Mouse (Mus musculus) CD4-positive, CD25-positive, alpha-beta regulatory T cell, adult 4 months (primary cell): ENCODE results near the gene Slc5a4a. TPM values are rescaled to one million over a fixed set of nuclear protein-coding genes. Genes with fewer than 3 reads are reported as not detected.

Experiments
- ATAC-seq: one replicate; pipeline ENCODE4 v1.8.0; 2017
- polyA plus RNA-seq, 2 experiments: library from polyadenylated mRNA; unstranded; fragments of 100-300 nt; shearing (Covaris generic); gene quantifications; one replicate each; pipeline ENCODE4 v1.2.1; 2017

Gene Slc5a4a
- not detected for polyA plus RNA-seq

DNA sequence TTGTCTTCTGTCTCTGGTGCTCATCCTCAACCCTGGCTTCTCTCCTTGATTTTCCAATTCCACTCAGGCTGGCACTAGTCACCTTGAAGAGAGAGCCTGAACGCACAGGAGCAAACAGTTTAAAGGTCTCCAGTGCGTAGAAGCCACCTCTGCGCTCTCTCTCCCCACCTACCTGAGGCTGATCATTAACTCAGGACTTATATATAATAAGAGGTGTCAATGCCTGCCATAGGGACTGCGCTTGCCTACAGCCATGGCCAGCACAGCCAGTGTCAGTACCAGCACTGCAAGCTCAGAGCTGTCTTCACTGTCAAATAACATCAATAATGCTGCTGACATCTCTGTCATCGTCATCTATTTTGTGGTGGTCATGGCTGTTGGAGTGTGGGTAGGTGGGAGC is at the start of gene Slc5a4a:
Gene Slc5a4a (plus strand): TSS at position 174 of the 400 bp plus-strand sequence.
- no peak for ATAC-seq

DNA sequence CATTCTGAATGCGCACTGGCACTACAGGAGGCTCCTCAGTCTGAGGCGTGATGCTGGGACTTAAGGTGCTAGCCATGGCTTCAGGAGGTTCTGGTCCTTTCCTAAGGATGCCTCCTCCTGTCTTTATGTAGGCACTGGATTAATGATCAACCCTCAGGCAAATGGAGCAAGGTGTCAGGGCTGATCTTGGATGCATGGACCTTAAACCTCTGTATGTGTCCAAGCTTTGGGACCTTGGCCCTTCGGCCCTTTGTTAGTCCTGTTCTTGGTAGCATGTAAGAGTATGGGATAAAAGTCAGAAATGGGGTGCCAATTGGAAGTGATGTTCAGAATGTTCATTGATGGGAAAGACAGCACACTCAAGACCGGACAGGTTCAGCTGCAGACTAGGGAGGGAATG is 36.4 kb upstream of the Slc5a4a start, which contains the start of gene Slc5a4b:
Gene Slc5a4b (minus strand): TSS at position 101 of the 400 bp plus-strand sequence.
- no peak for ATAC-seq

DNA sequence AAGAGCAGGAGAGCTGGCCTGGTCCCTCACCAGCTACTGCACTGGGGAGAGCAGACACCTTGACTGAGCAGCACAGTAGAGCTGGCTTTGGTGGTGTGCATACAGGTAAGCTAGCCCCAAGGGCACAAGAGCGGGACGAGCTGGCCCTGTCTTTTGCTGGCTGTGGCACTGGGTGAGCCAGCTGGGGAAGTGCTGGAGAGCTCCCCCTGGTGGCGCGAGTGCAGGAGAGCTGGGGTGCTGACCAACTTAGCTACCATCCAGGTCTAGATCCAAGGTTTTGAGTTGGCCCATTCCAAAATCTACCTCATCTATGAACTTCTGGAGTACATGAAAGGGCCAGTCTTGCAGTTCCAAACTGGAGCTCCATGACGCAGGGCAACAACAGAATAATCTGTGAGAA is 29.3 kb upstream of the Slc5a4a start:
- ATAC-seq, result peak; percentile 66

DNA sequence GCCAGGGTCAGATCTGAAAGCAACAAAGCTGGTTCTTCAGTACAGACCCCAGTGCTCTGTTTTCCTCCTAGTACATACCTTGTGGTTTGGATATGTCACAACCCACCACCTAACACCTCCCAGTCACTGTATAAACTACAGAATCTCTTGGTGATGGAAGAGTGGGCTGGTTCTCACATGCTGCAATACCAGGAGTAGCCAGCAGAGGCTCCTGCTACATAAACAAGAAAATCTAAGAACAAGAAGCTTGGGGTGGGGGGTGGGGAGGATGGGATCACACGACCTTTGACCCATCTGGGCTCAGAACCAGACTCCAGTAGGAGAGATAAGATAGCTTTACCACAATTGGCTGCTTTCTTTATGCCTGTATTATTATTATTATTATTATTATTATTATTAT is 28.5 kb upstream of the Slc5a4a start:
- no peak for ATAC-seq

DNA sequence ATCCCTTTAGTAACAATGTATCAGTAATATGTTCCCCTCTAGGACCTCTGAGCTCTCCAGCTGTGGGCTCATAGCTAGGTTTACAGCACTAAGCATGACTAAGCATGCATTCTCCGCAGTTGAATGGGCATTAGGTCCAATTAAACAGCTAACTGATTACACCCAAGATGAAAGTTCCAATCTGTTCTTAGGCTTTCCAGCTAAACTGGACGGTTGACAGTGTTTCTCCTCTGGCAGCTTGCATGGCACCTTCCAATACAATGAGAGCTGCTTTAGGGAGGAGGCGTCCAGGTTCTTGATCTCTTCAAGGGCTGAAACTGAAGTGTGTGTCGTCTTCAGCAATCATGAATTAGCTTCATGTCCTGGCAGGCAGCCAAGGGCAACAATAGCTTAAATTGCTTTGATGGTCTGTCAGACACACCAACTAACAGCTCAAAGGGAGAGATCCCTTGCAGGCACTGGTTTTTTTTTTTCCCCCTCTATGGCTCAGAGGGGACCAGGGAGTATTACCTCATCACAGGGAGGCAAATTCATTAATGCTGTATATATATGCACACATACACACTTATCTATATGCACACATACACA is 27.0 kb upstream of the Slc5a4a start:
- ATAC-seq, result no peak

DNA sequence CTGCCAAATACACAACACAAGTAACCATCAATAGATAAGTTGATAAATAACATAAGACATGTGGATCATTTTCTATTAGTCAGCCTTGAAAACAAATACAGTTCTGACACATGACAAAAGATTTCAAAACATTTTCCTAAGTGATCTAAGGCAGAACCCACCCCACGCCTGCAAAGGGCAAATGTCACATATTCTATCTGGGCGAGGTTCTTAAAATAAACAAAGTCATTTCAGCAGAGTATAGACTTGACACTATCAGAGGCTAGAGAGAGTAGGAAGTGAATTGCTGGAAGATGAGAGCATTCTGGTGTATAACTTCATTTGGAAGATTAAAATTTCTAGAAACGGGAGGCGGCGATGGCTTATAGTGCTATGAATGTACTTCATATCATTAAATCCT is 25.8 kb upstream of the Slc5a4a start:
- ATAC-seq, result no peak

DNA sequence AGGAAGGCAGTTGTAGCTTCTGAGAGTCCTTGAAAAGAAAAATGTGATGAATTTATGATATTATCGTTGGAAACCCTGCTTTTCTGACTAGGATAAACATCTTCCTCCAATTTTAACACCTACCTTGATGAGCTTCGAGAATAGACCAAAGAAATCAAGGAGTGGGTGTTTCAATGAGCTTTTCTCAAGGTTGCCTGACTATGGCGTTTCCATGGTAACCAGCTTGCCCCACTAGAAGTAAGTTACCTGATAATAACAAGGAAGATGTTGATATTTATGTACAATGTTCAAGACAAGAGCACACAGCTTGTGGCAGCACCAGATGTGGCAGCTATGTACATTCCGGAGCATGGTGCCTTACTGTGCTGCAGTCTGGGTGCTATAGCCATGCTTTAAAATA is 14.7 kb upstream of the Slc5a4a start:
- no peak for ATAC-seq

DNA sequence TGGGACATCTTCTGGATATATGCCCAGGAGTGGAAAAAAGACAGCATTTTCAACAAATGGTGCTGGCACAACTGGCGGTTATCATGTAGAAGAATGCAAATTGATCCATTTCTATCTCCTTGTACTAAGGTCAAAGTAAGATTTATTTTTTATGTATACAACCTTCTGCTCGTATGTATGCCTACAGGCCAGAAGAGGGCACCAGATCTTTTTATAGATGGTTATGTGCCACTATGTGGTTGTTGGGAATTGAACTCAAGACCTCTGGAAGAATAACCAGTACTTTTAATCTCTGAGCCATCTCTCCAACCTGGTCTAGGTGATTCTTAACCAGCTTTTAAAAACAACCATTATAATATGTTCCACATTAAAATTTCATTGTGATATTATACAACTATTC is 10.9 kb upstream of the Slc5a4a start:
- ATAC-seq, result no peak

DNA sequence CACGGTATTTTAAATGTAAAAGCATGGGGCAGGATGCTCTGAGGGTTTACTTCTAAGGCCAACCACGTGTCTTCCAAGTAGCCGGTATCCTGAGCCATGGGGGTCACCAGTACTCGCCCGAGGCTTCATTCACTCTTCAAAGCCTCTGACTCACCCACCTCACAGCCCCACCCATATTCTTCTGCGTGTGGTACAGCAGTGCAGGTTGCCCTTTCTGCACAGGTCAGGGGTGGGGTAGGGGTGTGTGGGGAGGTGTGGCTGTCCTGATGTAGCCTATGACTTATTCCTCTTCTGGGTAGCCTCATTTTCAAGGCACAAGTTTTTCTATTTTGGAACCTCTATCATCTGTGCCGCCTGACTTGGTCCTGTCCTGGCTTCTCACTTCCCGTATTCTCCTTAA is 405 bp upstream of the Slc5a4a start:
- no peak for ATAC-seq

DNA sequence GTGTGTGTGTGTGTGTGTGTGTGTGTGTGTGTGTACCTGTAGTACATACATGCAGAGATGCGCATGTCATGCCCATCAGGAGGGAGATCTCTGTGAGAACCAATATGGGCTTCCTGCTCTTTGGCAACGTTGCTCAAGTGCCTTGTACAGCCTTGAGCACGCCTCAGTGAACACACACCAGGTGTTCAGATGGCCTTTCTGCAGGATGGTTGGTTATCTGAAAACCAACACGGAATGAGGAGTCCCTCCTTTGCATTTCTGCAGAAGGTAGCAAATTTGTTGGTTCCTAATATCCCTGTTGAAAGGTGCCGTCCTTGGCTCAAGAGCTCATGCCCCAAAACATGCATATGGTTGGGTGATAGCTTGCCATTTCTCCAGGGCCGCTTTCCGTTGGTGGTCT is 8.7 kb downstream of the Slc5a4a start:
- no peak for ATAC-seq

DNA sequence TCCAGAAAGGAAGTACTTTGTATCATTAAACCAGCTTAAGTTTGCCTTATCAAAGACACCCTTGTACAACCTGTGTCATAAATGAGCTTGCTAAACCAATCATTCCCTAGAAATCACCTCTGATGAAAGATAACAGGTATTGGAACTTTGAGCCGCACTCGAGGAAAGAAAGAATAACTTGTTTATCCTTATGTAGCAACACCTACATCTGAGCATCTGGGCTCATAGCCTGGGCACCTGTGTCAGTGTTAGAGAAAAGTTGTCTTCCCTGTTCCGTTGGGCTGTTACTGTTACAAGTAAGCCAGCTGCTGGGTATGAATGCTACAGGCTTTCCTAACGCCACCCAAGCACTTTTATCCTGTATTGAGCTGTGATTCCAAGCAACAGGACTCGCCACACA is 10.3 kb downstream of the Slc5a4a start:
- no peak for ATAC-seq

DNA sequence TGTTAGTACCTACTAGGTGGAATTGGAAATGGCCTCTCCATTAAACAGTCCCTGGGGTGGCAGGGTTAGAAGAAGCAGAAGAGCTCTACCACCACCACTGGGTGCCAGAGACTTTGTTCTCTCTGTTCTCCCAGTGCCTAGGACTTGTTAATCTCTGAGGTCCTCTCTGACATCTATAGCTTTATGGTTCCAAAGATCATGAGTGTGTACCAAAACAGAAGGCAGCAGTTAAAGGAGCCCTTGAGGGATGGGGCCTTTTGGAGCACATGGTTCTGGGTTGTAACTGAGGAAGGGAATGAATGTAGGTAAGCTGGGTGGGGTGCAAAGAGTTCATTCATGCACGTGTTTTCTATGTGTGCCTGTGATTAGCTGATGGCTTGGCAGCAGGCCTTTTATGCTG is 10.8 kb downstream of the Slc5a4a start:
- ATAC-seq, result no peak

DNA sequence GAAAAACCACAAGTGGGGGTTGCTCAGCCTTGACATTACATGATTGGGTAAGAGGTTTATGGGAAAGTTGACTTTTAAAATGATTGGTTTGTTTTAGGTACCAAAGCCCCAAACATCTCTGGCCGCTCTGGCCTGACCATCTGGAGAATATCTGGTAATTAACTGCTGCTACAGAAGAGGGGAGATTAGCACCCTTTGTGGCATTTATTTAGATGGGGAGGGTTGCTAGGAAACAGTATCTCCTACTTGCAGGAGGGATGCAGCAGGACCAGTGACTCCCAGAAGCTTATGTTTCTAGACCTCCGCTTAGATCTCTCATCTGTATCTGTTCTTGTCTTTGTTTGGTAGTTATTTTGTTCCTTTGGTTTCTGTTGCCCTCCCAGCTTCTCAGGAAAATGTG is 27.6 kb downstream of the Slc5a4a start:
- no peak for ATAC-seq

DNA sequence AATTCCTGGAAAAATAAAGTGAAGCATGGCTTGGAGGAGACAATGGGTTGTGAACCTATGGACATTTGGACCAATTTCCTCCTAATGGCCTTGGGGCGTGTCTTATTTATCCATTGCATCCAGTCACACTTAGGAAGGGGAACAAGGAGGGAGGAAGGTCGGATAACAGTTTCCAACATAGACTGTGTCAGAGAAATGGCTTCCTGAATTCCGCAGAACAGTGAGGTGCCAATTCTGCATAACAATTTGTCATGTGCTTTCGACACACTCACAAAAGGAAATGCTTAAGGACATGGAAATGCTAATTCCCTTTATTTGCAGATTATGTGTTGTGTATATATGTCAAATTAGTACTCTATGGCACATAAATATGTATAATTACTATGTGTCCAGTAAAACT is 38.0 kb downstream of the Slc5a4a start:
- ATAC-seq, result no peak

DNA sequence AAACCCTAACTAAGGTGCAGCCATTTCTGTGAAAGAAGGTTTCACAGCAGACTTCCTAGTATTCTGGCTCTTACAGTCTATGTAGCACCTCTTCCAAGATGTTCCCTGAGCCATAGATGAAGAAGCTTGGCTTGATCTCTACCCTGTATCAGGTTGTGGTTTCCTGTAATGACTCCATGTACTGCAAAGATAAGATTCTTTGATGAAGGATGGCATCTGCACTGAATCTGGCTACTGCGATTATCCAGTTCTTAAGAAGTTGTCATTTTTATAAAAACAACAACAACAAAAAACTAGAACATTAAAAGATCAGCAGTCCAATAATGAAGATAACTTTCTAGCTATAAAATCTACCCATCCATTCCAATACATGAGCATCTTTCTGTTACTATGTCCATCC is 40.8 kb downstream of the Slc5a4a start:
- no peak for ATAC-seq

DNA sequence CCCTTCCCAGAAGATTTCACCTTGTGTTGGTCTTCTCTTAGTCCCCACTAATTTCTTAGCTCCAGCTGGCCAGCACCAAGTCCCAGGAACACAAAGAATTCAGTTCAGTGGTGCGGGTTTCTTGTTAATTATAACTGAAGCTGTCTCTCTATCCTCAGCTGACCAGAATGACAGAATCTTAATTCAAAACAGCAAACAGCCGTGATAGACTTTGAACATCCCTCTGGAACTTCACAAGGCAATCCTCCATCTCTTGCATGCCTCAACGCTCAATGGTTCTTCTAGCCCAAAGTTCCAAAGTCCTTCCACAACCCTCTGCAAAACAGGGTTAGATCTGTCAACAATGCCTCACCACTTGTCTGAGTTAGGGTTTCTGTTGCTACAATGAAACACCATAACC is 54.2 kb downstream of the Slc5a4a start:
- no peak for ATAC-seq

DNA sequence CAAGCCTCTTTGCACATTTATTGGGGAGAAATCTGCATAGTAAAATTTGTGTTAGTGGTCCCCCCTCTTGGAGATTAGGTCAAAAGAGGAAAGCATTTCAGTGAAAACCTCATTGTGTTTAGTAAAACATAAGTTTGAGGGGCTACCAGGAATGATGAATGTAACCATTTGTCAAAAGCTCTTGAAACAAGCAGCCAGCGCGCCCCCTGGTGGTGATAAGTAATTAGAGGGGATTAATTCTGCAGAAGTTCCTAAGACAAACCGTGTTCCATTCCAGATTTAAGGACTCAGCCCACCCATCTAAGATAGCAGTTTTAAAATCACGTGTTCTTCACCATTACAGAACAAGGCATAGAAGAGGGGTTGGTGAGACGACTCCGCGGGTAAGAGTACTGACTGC is 54.7 kb downstream of the Slc5a4a start:
- no peak for ATAC-seq

DNA sequence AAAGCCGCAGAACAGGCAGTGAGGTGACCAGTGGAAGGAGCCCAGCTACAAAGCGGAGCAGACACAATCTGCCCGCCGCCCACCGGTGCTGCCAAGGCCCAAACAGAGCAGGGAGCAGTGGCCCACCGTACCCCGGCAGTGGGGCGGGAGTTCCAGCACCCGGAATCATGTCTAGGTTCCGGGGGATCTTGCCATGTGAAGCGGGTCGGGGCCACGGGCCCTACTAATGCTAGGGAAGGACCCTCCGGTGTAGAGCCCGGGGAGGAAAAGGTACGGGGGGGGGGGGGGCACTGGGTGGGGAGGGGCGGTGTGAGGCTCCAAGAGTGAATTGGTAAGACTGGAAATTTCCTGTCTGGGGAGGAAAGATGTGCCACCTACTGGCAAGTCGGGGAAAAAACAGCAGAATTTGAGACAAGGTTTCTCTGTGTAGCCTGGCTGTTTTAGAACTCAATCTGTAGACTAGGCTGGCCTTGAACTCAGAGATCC is 56.6 kb downstream of the Slc5a4a start:
- ATAC-seq, result no peak

DNA sequence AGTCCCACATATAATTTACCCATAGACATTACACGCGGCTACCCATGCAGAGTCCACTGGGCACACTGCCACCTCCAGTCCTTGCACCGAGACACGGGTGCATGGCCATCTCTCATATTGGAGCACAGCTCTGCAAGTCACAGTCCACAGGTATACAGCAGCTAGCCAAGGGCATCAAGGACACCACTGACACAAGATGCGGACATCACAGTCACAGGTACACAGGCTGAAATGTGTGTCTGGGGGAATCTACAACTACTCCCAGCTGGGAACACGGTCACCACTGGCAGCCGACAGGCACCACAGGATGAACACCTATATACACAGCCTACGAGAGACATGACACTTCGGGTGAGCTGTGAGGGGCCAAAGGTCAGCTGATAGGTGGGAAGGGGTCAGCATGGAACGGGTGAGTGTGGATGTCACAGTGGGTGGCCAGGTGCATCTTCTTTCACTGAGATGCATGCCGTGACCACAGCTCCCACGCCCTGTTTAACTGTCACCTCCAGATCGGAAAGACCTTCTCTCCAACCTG is 60.1 kb downstream of the Slc5a4a start:
- ATAC-seq, result no peak

DNA sequence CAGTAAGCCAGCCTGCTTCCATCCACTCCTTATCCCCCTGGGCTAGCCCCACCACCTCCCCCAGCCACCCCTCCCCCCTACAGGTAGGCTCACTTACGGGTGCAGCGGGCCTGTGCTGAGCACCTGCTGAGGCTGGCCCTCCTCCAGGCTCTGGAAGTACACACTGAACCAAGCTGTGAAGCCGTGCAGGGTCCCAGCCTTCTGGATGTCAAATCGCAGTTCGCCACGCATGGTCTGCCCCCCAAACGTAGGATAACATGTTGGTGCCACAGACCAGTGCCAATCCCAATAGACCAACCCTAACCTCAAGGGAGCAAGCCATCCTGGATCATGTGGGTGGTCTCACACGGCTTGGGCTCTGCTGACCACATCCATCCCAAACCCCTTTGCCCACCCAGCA is 62.0 kb downstream of the Slc5a4a start:
- ATAC-seq, result no peak

DNA sequence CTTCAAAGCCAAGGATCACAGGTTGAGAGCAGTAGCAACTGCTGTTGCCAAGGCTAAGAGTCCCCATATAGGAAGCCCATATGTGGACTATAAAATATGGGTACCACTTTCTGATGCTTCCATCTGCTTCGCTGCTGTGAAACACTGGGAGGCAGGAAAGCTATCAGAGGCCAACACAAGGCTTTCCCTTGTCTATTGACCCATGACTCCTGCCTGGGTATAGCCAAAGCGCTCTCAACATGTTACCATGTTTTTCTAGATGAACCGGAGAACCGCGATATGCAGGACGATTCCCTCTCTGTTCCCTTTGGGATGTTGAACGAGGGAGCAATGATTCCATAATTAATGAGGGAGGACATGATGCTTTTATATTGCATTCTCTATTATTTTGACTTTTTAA is 63.6 kb downstream of the Slc5a4a start:
- no peak for ATAC-seq

DNA sequence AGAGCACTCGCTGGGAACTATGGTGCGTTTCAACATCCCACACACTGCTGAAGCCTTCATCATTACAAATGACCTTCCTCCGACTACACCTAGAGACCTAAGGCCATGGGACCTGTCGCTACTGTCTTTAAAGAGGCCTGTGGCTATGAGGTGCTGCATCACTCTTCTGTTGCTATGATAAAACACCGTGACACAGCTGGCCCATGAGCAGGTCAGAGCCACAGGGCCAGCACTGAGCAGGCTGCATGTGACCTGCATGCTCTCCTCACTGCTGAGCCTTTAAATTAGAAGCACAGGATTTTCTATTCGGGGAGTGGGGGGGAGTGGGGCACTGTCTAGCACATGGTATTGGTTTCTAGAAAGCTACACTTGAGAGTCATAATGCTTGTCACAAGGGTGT is 64.9 kb downstream of the Slc5a4a start:
- no peak for ATAC-seq

DNA sequence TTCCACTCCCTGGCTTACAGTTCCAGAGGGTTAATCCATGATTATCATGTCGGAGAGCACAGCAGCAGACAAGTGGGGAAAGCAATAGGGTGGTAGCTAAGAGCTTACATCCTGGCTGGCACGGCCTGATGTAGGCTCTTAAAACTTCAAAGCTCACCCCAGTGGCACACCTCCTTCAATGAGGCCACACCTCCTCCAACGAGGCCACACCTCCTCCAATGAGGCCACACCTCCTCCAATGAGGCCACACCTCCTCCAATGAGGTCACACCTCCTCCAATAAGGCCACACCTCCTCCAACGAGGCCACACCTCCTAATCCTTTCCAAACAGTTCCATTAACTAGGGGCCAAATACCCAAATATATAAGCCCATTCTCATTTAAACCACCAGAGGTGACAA is 66.9 kb downstream of the Slc5a4a start:
- no peak for ATAC-seq

DNA sequence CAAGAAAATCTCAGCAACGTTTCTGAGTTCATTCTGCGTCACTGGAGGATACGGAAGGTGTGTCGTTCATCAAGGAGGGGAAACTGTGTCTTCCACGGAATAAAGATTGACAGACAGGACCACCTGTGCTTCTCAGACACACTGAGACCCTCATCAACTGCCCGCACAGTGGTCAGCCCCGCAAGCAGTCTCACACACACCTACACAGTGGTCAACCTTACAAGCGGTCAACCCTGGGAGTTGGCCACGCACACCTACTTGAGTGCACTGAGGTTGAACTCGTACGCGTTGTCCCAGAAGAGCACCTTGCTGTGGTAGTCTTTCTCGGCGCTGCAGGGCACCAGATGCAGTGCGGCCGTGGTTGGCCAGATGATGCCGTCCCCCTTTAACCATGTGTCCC is 69.8 kb downstream of the Slc5a4a start:
- no peak for ATAC-seq

DNA sequence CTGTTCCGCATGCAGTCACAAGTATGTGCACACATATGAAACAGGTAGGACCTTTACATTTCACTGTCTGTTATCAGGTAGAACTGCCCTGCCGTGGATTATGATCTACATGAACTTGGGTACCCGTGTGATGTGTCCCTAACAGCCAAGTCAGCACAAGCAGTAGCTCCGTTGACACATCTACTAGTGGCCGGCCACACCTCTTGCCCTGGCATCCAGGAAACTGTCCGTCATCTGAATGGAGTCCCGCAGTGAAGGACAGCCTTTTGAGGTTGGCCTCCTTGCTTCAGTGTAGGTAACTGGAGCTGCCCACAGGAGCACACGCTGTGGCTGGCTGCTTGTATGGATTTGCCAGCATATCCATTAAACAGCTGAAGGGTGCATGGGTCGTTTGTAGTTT is 71.0 kb downstream of the Slc5a4a start:
- ATAC-seq, result no peak
